Mouse (Mus musculus): ENCODE results near the gene Ophn1. TPM values are rescaled to one million over a fixed set of nuclear protein-coding genes. Genes with fewer than 3 reads are reported as not detected.

The Ophn1 gene
- polyA plus RNA-seq, 1 experiment from 2014 or later = 39.7 TPM

DNA sequence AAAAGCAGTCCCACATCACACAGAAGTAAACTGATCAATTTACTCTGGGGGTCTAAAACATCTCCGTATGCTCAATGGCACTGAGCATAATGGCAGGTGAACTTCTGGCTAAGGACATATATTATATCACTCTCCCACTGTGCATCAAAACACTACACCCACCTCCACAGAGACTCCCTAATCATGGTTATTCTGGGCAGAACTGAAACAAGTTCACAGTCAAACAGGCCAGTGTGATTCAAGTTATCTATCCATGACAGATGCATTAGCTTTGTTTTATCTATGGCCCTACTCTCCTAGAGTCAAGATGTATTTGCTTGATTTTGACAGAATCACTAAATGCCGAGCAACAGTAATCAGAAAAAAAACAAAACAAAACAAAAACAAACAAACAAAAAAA, 8.8 kb downstream of the Ophn1 start:
- Histone ChIP-seq H3K27ac (no peak overlapping the region), H3K27me3 (ENCODE audit: control insufficient read depth, insufficient read depth, low read length) (peaks cover 13% of the 10 kb centered on the region; the same call in 1 of the 2 replicates), H3K9ac (no peak overlapping the region), H3K4me3 (replicated peaks; ENCODE audit: low read length) (no peak overlapping the region), H3K36me3 (replicated peaks; ENCODE audit: control insufficient read depth, insufficient read depth) (no peaks in the 10 kb centered on the region), H3K4me1 (replicated peaks; ENCODE audit: control insufficient read depth, insufficient read depth, low read length) (no peaks in the 10 kb centered on the region), H3K4me2 (replicated peaks) (no peak overlapping the region), H3K9me3 (ENCODE audit: control insufficient read depth, low read length) (no peaks in the 10 kb centered on the region)
- 90% methylated on average over 2 of the region's 2 CpGs for WGBS
- no peak for ATAC-seq (ENCODE audit: low FRiP score)
- DNase-seq (ENCODE audit: low spot score) = no peak

DNA sequence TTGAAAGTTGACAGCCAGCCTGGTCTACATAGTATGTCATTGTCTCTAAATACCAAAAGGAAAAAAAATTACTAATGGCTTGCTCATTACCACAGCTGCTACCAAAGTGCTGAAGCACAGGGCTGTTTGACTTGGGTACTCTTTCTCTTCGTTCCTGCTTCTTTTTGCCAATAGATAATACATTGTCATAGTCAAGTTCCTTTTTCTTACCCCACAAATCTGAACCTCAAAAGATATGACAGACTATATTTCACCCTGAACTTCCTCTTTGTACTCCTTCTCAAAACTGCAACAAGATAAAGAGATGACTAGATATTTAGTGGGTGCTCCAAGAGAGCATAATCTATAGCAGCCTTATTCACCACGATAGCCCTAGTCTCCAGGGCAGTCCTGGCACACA, 9.7 kb downstream of the Ophn1 start:
- H3K9me3 ChIP-seq (ENCODE audit: control insufficient read depth, low read length) = no peaks in the 10 kb centered on the region
- 88% methylated on average over 2 of the region's 2 CpGs for WGBS
- no peak overlapping the region for H3K4me3 ChIP-seq (replicated peaks; ENCODE audit: low read length)
- ATAC-seq (ENCODE audit: low FRiP score) (no peak), DNase-seq (ENCODE audit: low spot score) (no peak)
- H3K4me1 ChIP-seq (replicated peaks; ENCODE audit: control insufficient read depth, insufficient read depth, low read length) = no peaks in the 10 kb centered on the region
- H3K36me3 ChIP-seq (replicated peaks; ENCODE audit: control insufficient read depth, insufficient read depth) = no peaks in the 10 kb centered on the region
- H3K27ac ChIP-seq = no peak overlapping the region
- H3K27me3 ChIP-seq (ENCODE audit: control insufficient read depth, insufficient read depth, low read length) = peaks cover 13% of the 10 kb centered on the region; the same call in 1 of the 2 replicates
- H3K4me2 ChIP-seq (replicated peaks) = no peak overlapping the region
- H3K9ac ChIP-seq = no peak overlapping the region

DNA sequence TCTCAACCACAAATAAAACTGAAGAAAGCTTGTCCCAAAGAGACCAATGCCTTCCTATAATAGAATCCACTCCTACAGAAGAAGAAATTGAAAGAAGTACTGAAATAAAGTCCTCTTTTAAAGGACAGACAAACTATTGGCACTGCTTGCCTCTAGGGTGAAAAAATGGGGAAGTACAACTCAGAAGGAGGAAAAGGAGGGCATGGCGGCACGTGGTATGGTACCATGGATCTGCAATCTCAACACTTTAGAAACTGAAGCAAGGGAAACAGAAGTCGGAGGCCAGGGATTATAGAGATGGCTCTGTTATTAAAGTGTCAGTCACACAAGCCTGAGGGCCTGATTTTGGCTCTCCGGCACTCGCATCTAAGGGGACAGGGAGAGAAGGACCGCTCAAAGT, 10.5 kb downstream of the Ophn1 start:
- Histone ChIP-seq H3K27me3 (ENCODE audit: control insufficient read depth, insufficient read depth, low read length) (peaks cover 13% of the 10 kb centered on the region; the same call in 1 of the 2 replicates), H3K9ac (no peak overlapping the region), H3K4me2 (replicated peaks) (no peak overlapping the region), H3K4me3 (replicated peaks; ENCODE audit: low read length) (no peak overlapping the region), H3K36me3 (replicated peaks; ENCODE audit: control insufficient read depth, insufficient read depth) (no peaks in the 10 kb centered on the region), H3K27ac (no peak overlapping the region), H3K4me1 (replicated peaks; ENCODE audit: control insufficient read depth, insufficient read depth, low read length) (peaks cover under 1% of the 10 kb centered on the region; the same call in 1 of the 2 replicates), H3K9me3 (ENCODE audit: control insufficient read depth, low read length) (no peaks in the 10 kb centered on the region)
- WGBS = 87% methylated on average over 6 of the region's 6 CpGs
- no peak for DNase-seq (ENCODE audit: low spot score)
- no peak for ATAC-seq (ENCODE audit: low FRiP score)

DNA sequence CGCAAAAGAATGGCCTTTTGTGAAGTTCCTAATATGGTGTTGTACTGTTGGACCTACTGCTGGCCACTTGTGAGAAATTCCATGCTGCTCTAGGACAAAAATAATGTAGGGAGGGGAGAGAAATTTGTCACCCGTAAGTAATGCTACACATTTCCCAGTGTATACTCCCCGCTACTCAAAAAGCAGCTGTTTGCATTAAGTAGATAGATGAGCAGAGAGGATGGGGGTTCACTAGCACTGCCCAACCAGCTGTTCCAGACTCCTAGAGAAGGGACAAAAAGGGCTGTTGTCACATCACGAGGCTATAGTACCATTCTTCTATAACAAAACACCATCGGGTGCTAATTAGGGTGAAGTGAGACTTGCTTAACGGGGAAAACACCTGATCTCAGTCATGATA, 15.7 kb downstream of the Ophn1 start:
- no peak overlapping the region for H3K4me2 ChIP-seq (replicated peaks)
- DNase-seq (ENCODE audit: low spot score) (no peak), ATAC-seq (ENCODE audit: low FRiP score) (no peak)
- H3K27me3 ChIP-seq (ENCODE audit: control insufficient read depth, insufficient read depth, low read length) = peaks cover 7% of the 10 kb centered on the region; the same call in 1 of the 2 replicates
- peaks cover 5% of the 10 kb centered on the region; the same call in 1 of the 2 replicates for H3K4me1 ChIP-seq (replicated peaks; ENCODE audit: control insufficient read depth, insufficient read depth, low read length)
- no peaks in the 10 kb centered on the region for H3K36me3 ChIP-seq (replicated peaks; ENCODE audit: control insufficient read depth, insufficient read depth)
- H3K4me3 ChIP-seq (replicated peaks; ENCODE audit: low read length) = no peak overlapping the region
- H3K9me3 ChIP-seq (ENCODE audit: control insufficient read depth, low read length) = no peaks in the 10 kb centered on the region
- no peak overlapping the region for H3K9ac ChIP-seq
- 40% methylated on average over 6 of the region's 6 CpGs for WGBS
- H3K27ac ChIP-seq = no peak overlapping the region

DNA sequence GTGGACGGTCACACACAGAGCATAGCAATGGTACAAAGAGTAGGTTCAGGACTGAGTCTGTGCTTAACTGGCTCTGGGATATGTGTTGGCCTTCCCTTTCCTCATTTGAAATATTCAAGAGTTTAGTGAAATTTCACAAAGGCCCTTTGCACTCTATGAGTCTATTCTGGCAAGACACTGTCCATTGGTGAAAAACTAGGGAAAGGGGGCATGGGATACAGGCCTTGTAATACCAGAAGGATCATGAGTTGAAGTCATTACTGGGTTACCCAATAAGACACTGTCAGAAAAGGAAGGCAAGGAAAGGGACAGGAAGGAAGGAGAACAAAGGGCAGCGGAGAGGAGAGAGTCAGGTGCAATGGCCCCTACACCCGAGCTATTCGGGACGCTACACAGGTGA, 16.7 kb downstream of the Ophn1 start:
- WGBS = 92% methylated on average over 5 of the region's 5 CpGs
- Histone ChIP-seq H3K36me3 (replicated peaks; ENCODE audit: control insufficient read depth, insufficient read depth) (no peaks in the 10 kb centered on the region), H3K27ac (no peak overlapping the region; the same call in 1 of the 2 replicates), H3K4me1 (replicated peaks; ENCODE audit: control insufficient read depth, insufficient read depth, low read length) (peaks cover 5% of the 10 kb centered on the region; the same call in 1 of the 2 replicates), H3K9ac (no peak overlapping the region), H3K9me3 (ENCODE audit: control insufficient read depth, low read length) (no peaks in the 10 kb centered on the region), H3K27me3 (ENCODE audit: control insufficient read depth, insufficient read depth, low read length) (no peaks in the 10 kb centered on the region; the same call in 1 of the 2 replicates), H3K4me3 (replicated peaks; ENCODE audit: low read length) (no peak overlapping the region), H3K4me2 (replicated peaks) (no peak overlapping the region)
- DNase-seq (ENCODE audit: low spot score) = no peak
- ATAC-seq (ENCODE audit: low FRiP score) = no peak

DNA sequence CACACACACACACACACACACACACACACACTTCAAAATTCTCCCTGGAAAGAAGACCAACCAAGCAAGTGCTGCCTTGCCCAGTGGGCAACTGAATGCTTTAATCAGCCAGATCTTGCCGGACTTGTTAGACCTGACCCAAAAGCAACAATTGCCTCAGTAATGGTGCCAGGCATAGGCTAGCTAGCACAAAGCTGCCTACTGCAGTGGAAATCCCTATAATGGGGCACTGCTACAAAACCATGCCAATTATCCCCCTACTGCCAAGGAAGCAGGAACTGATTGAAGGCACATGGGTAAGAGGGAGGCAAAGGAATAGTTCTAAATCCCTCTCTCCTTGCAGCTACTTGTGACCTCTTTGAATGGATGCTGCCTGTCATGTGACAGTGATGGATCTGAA, 18.8 kb downstream of the Ophn1 start:
- Histone ChIP-seq H3K9me3 (ENCODE audit: control insufficient read depth, low read length) (no peaks in the 10 kb centered on the region), H3K27ac (no peak overlapping the region), H3K4me3 (replicated peaks; ENCODE audit: low read length) (no peak overlapping the region), H3K36me3 (replicated peaks; ENCODE audit: control insufficient read depth, insufficient read depth) (no peaks in the 10 kb centered on the region), H3K9ac (no peak overlapping the region), H3K4me1 (replicated peaks; ENCODE audit: control insufficient read depth, insufficient read depth, low read length) (peaks cover 5% of the 10 kb centered on the region; the same call in 1 of the 2 replicates), H3K4me2 (replicated peaks) (no peak overlapping the region), H3K27me3 (ENCODE audit: control insufficient read depth, insufficient read depth, low read length) (no peaks in the 10 kb centered on the region; the same call in 1 of the 2 replicates)
- ATAC-seq (ENCODE audit: low FRiP score) (no peak), DNase-seq (ENCODE audit: low spot score) (no peak)
- WGBS = 95% methylated on average over 1 of the region's 1 CpGs

DNA sequence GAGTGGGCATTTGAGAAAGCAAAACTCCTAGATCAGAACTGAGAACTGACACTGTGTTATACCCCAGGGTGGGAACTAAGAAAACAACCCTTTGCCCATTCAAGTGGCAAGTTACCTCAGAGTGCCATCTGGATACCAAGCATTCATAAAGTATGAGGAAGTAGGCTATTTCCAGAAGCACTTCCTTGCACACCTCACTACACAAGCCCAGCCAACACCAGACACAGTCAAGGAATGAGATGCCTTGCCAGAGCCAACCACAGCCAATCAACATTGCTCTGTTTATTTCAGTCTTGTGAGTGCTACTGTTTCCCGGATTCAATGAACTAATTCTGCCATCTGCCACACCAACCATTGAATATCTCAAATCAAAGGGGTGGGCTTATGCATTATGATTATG, 20.3 kb downstream of the Ophn1 start:
- WGBS = 83% methylated on average over 1 of the region's 1 CpGs
- H3K36me3 ChIP-seq (replicated peaks; ENCODE audit: control insufficient read depth, insufficient read depth) = no peaks in the 10 kb centered on the region
- ATAC-seq (ENCODE audit: low FRiP score) = no peak
- no peaks in the 10 kb centered on the region; the same call in 1 of the 2 replicates for H3K27me3 ChIP-seq (ENCODE audit: control insufficient read depth, insufficient read depth, low read length)
- no peak for DNase-seq (ENCODE audit: low spot score)
- no peak overlapping the region for H3K27ac ChIP-seq
- no peaks in the 10 kb centered on the region for H3K9me3 ChIP-seq (ENCODE audit: control insufficient read depth, low read length)
- H3K4me3 ChIP-seq (replicated peaks; ENCODE audit: low read length) = no peak overlapping the region
- no peak overlapping the region for H3K4me2 ChIP-seq (replicated peaks)
- peaks cover 5% of the 10 kb centered on the region; the same call in 1 of the 2 replicates for H3K4me1 ChIP-seq (replicated peaks; ENCODE audit: control insufficient read depth, insufficient read depth, low read length)
- no peak overlapping the region for H3K9ac ChIP-seq

DNA sequence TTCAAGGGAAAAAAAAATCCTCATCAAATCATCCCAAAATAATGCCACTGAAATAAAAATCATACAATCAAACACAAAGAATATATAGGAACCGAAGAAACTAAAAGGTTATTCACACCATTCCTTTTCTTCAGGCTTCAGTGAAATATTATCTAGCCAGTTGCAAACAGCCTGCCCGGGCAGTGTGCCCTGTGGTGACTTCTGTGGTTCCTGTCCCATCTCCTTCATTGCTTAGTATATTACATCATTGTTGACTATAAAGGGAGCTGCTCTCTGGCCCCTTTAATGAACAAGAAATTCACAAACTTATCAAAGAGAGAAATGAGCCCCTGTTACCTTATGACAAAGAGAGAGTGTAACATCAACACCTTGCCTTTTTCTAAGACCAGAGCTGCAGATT, 21.1 kb downstream of the Ophn1 start:
- WGBS = 91% methylated on average over 2 of the region's 2 CpGs
- Histone ChIP-seq H3K4me2 (replicated peaks) (no peak overlapping the region), H3K27me3 (ENCODE audit: control insufficient read depth, insufficient read depth, low read length) (no peaks in the 10 kb centered on the region; the same call in 1 of the 2 replicates), H3K9ac (no peak overlapping the region), H3K9me3 (ENCODE audit: control insufficient read depth, low read length) (no peaks in the 10 kb centered on the region), H3K36me3 (replicated peaks; ENCODE audit: control insufficient read depth, insufficient read depth) (no peaks in the 10 kb centered on the region), H3K27ac (no peak overlapping the region), H3K4me1 (replicated peaks; ENCODE audit: control insufficient read depth, insufficient read depth, low read length) (no peaks in the 10 kb centered on the region), H3K4me3 (replicated peaks; ENCODE audit: low read length) (no peak overlapping the region)
- DNase-seq (ENCODE audit: low spot score) (no peak), ATAC-seq (ENCODE audit: low FRiP score) (no peak)

DNA sequence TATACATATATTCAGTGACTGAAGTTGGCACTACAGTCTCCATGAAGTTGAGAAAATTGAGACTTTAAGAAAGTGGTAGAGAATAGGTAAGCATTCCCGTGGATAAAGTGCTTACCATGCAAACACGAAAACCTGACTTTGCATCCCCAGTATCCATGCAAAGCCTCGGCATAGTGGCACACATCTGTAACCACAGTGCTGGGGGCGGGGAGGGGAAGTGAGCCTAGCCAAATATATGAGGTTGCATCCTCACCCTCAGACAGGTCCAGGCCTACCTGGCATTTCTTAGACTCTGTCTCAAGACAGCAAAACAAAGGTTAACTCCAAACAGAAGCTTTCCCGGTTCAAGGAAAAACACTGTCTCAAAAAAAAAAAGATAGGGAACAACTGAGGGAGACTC, 21.7 kb downstream of the Ophn1 start:
- Histone ChIP-seq H3K9me3 (ENCODE audit: control insufficient read depth, low read length) (no peaks in the 10 kb centered on the region), H3K9ac (no peak overlapping the region), H3K27ac (no peak overlapping the region), H3K36me3 (replicated peaks; ENCODE audit: control insufficient read depth, insufficient read depth) (no peaks in the 10 kb centered on the region), H3K4me3 (replicated peaks; ENCODE audit: low read length) (no peak overlapping the region), H3K4me1 (replicated peaks; ENCODE audit: control insufficient read depth, insufficient read depth, low read length) (no peaks in the 10 kb centered on the region), H3K27me3 (ENCODE audit: control insufficient read depth, insufficient read depth, low read length) (no peaks in the 10 kb centered on the region; the same call in 1 of the 2 replicates), H3K4me2 (replicated peaks) (no peak overlapping the region)
- ATAC-seq (ENCODE audit: low FRiP score) (no peak), DNase-seq (ENCODE audit: low spot score) (no peak)
- WGBS = 87% methylated on average over 5 of the region's 5 CpGs

DNA sequence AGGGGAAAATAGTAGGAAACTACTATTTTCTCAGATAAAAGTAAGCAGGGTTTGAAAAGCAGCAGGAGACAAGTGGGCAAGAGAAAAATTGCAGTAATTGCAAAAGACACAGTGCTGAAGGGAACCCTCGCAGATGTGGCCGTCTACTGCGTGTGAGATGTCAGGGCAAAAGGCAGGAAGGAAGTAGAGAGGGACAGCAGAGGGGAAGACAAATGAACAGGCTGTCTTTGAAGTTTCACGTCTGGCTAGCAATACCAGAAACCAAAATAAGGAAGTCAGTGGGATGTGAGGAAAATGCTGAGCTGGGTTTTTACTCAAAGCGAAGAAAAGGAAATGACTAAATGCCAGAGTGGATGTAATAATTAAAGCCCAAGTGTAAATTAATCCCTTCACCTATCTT, 30.7 kb downstream of the Ophn1 start:
- Histone ChIP-seq H3K27me3 (ENCODE audit: control insufficient read depth, insufficient read depth, low read length) (peaks cover 8% of the 10 kb centered on the region; the same call in 1 of the 2 replicates), H3K4me1 (replicated peaks; ENCODE audit: control insufficient read depth, insufficient read depth, low read length) (no peaks in the 10 kb centered on the region), H3K9me3 (ENCODE audit: control insufficient read depth, low read length) (no peaks in the 10 kb centered on the region), H3K4me3 (replicated peaks; ENCODE audit: low read length) (no peak overlapping the region), H3K9ac (no peak overlapping the region), H3K27ac (no peak overlapping the region), H3K36me3 (replicated peaks; ENCODE audit: control insufficient read depth, insufficient read depth) (no peaks in the 10 kb centered on the region), H3K4me2 (replicated peaks) (no peak overlapping the region)
- no peak for ATAC-seq (ENCODE audit: low FRiP score)
- WGBS = 78% methylated on average over 5 of the region's 5 CpGs
- DNase-seq (ENCODE audit: low spot score) = no peak

All from hindbrain, embryonic 14.5 days (tissue).